Mouse (Mus musculus) lung, adult 2 months (tissue): ENCODE measurements at regions not wholly inside any gene's neighbourhood (a gene's known extent, or its start where the extent isn't known, plus 50 kb on each side); places are given as distances from the start of the nearest gene placed in this dataset.

Experiments used
- CTCF ChIP-seq: fragments of 200-500 bp; IDR thresholded peaks from 2 replicates; pipeline ENCODE4 v1.5.1; 2011; ENCODE audit warnings: mild to moderate bottlenecking, low read length, control low read depth; ENCODE audit not compliant: insufficient read depth
- POLR2A ChIP-seq: fragments of 200-500 bp; IDR thresholded peaks from 2 replicates; pipeline ENCODE4 v1.6.1; 2011; ENCODE audit warnings: low read depth, mild to moderate bottlenecking, control low read depth, low read length, borderline replicate concordance; ENCODE audit errors: extremely low read depth

DNA sequence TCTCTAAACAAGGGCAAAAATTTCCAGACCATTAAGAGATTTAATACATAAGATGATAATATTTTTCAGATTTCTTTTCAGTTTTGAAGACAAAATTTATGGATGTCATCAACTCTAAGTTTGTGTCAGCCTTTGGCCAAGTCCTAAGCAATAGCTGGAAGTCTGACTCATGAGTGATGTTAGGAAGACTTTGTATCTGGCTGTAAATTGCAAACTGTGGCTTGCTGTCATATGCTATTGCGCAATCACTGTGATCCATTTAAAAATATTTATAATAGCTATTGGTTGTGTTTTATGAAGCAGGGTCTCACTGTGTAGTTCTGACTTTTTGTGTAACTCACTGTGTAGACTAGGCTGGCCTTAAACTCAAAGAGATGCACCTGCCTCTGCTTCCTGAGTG lies 119.1 kb upstream of the Tbx18 start:
- no peak for TF ChIP-seq POLR2A
- TF ChIP-seq CTCF: no peak
